Mouse (Mus musculus) liver, adult 2 months (tissue): Measurements from ENCODE around the gene Nrxn3. TPM values are rescaled to one million over a fixed set of nuclear protein-coding genes. Genes with fewer than 3 reads are reported as not detected.

ENCODE experiments used
- DNase-seq: peaks from one replicate; pipeline ENCODE4 v3.0.0-alpha.2; 2011; ENCODE audit warnings: low read depth, low spot score; ENCODE audit errors: extremely low read depth
- H3K27ac ChIP-seq: fragments of 200-500 bp; replicated peaks from 2 replicates; pipeline ENCODE4 v1.5.1; 2012; ENCODE audit warnings: low read depth, mild to moderate bottlenecking, control low read depth, inconsistent platforms, low read length; ENCODE audit not compliant: insufficient read depth
- H3K27me3 ChIP-seq: fragments of 200-500 bp; 2 replicates; pipeline ENCODE4 v1.6.1; 2012; ENCODE audit warnings: mild to moderate bottlenecking, moderate library complexity, low read length, inconsistent platforms; ENCODE audit not compliant: control insufficient read depth, insufficient read depth
- H3K36me3 ChIP-seq: fragments of 200-500 bp; 2 replicates; pipeline ENCODE4 v1.6.1; 2012; ENCODE audit warnings: low read length, inconsistent platforms; ENCODE audit not compliant: control insufficient read depth, insufficient read depth
- H3K4me1 ChIP-seq: fragments of 200-500 bp; 2 replicates; pipeline ENCODE4 v1.6.1; 2011; ENCODE audit warnings: low read length; ENCODE audit not compliant: control insufficient read depth, insufficient read depth
- H3K4me3 ChIP-seq: fragments of 200-500 bp; 2 replicates; pipeline ENCODE4 v1.5.1; 2011; ENCODE audit warnings: low read depth, mild to moderate bottlenecking, control low read depth, low read length, moderate library complexity; ENCODE audit not compliant: insufficient read depth
- H3K79me2 ChIP-seq: fragments of 200-500 bp; 2 replicates; pipeline ENCODE4 v1.6.1; 2012; ENCODE audit warnings: inconsistent platforms, mild to moderate bottlenecking, low read length, moderate library complexity; ENCODE audit not compliant: control insufficient read depth, insufficient read depth
- H3K9ac ChIP-seq: fragments of 200-500 bp; 2 replicates; pipeline ENCODE4 v1.6.1; 2012; ENCODE audit warnings: low read depth, mild to moderate bottlenecking, control low read depth, inconsistent platforms, low read length
- CTCF ChIP-seq: fragments of 200-500 bp; IDR thresholded peaks from 2 replicates; pipeline ENCODE4 v1.5.1; 2011; ENCODE audit warnings: low read depth, low read length, control low read depth
- POLR2A ChIP-seq: fragments of 200-500 bp; IDR thresholded peaks from 2 replicates; pipeline ENCODE4 v1.6.1; 2011; ENCODE audit warnings: low read length, control low read depth; ENCODE audit not compliant: insufficient read depth; ENCODE audit errors: extremely low read depth
- WGBS: fragments of 180-500 bp; shearing (Covaris S2); methylation state at CpG from one replicate; pipeline ENCODE4 v1.1.7; 2018; 5-methylcytosine and 5-hydroxymethylcytosine counted together
- polyA plus RNA-seq: library from polyadenylated mRNA; depleted of rRNA; stranded (reverse); fragments of >200 nt; gene quantifications from 2 replicates; pipeline ENCODE4 v1.2.3, GENCODE M21; 2012
- total RNA-seq: library from RNA; depleted of rRNA; stranded (reverse); fragments of >200 nt; gene quantifications from 2 replicates; pipeline ENCODE4 v1.2.3, GENCODE M21; 2014

Gene Nrxn3
- total and polyA plus RNA-seq, 2 experiments, result 0.18 to 0.31 TPM

DNA sequence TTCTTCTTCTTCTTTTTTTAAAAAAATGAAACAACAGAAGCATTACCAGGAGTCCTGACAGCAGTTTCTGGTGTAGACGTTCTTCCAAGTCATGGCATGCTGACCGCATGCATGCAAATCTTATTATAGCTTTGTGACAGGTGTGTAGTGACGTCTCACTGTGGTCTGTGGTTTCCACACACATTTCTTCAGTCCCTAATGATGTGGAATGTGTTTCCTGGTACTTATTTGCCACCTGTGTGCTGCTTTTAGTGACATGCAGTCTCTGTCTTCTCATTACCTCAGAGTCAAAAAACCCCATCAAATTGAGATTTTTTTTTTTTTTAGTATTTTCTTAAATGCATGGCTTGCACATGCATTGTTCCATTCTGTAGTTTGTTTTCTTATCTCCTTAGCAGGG is 222.3 kb downstream of the Nrxn3 start:
- Histone ChIP-seq H3K27ac (no peak overlapping the region), H3K79me2 (no peaks in the 10 kb centered on the region), H3K27me3 (no peaks in the 10 kb centered on the region), H3K4me3 (no peak overlapping the region), H3K9ac (no peak overlapping the region), H3K4me1 (no peaks in the 10 kb centered on the region), H3K36me3 (no peaks in the 10 kb centered on the region)
- DNase-seq, result no peak
- WGBS, result 67% methylated on average over 3 of the region's 3 CpGs
- TF ChIP-seq POLR2A, result no peak
- TF ChIP-seq CTCF, result no peak

- TF ChIP-seq CTCF, result no peak
- no peak for TF ChIP-seq POLR2A
- no peak for DNase-seq
- Histone ChIP-seq H3K36me3 (no peaks in the 10 kb centered on the region), H3K4me1 (no peaks in the 10 kb centered on the region), H3K79me2 (no peaks in the 10 kb centered on the region), H3K4me3 (no peak overlapping the region), H3K9ac (no peak overlapping the region), H3K27ac (no peak overlapping the region), H3K27me3 (no peaks in the 10 kb centered on the region)
- WGBS, result 78% methylated on average over 2 of the region's 2 CpGs
Measured at GRCm38 (mm10) chr12:88949870-88950269, 227.2 kb downstream of the Nrxn3 start.

DNA sequence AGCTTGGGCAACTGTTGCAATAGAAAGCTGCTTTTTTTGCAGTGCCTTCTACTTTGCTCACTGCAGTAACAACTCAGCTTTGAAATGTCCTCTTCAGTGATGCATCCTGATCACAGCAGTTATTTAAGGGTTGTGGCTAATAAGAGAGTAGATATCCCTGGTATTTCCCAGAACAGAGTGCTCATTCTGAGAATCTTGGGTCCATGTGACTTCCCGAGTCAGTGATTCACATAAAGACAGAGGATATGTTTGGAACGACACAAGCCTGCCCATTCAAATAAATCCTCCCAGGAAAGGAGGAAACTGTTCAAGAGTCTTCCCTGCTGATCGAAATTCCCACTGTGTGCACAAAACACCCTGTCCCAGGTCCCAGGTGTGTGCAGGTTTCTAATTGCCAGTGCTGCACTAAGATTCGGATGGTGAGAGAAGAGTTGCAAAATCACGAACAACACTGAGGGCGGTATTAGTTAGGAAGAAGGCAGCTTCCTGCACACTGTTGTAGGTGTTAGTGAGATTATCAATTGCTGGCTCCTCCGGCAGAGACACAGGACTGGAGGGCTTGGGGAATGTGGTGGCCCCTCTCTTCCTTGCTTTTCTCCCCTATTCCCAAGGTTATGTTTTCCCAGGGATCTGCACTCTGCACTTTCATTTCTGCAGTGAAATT is 230.4 kb downstream of the Nrxn3 start:
- 49% methylated on average over 7 of the region's 7 CpGs for WGBS
- Histone ChIP-seq H3K4me1 (no peaks in the 10 kb centered on the region), H3K27ac (no peak overlapping the region), H3K4me3 (no peak overlapping the region), H3K79me2 (no peaks in the 10 kb centered on the region), H3K27me3 (no peaks in the 10 kb centered on the region), H3K9ac (no peak overlapping the region), H3K36me3 (no peaks in the 10 kb centered on the region)
- no peak for TF ChIP-seq POLR2A
- TF ChIP-seq CTCF, result no peak
- DNase-seq, result no peak

DNA sequence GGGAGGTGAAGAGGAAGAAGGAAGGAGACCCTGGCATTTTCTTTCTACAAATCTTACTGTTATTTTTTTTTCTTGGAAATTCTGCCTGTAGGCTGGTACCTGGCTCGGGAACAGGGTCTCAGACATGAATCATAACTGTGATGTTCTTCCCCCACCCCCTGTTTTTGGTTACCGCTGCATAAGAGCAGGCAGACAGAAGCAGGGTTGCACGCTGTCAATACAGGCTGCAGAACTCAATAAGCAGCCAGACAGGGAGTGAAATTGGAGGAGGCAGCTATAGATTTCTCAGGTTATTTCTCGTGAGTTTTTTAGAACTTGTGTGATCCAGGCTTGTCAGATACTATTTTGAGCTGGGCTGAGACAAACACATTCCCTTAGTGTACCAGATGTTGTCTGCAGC is 231.1 kb downstream of the Nrxn3 start:
- no peaks in the 10 kb centered on the region for H3K4me1 ChIP-seq
- no peak for DNase-seq
- 60% methylated on average over 4 of the region's 4 CpGs for WGBS
- no peak overlapping the region for H3K27ac ChIP-seq
- no peaks in the 10 kb centered on the region for H3K79me2 ChIP-seq
- H3K27me3 ChIP-seq, result no peaks in the 10 kb centered on the region
- no peak overlapping the region for H3K4me3 ChIP-seq
- TF ChIP-seq CTCF (no peak), POLR2A (no peak)
- H3K9ac ChIP-seq, result no peak overlapping the region
- H3K36me3 ChIP-seq, result no peaks in the 10 kb centered on the region

DNA sequence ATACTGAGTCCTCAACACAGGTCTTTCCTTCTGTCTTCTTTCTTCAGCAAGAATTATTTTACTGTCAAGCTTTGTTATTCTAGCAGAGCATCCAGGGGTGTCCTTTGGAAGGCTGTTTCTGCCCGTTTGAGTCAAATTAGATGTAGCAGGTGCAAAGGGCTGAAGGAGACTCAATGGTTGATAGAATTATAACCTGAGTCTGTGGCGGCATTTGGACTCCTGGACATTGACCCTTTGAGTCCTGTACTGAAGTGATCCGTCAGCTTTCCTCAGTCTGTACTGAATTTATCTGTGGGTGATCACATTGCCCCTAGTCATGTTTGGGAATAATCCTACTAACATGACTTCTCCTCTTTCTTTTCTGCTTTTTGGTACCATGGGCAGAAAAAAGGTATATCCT is 234.8 kb downstream of the Nrxn3 start:
- TF ChIP-seq CTCF (no peak), POLR2A (no peak)
- WGBS, result 73% methylated on average over 3 of the region's 3 CpGs
- DNase-seq, result no peak
- no peak overlapping the region for H3K9ac ChIP-seq
- no peaks in the 10 kb centered on the region for H3K36me3 ChIP-seq
- no peaks in the 10 kb centered on the region for H3K79me2 ChIP-seq
- H3K27ac ChIP-seq, result no peak overlapping the region
- no peak overlapping the region for H3K4me3 ChIP-seq
- no peaks in the 10 kb centered on the region for H3K4me1 ChIP-seq
- no peaks in the 10 kb centered on the region for H3K27me3 ChIP-seq

- 88% methylated on average over 1 of the region's 1 CpGs for WGBS
- no peaks in the 10 kb centered on the region for H3K27me3 ChIP-seq
Measured at GRCm38 (mm10) chr12:88960817-88961216, 238.1 kb downstream of the Nrxn3 start.

More at GRCm38 (mm10) chr12:88960817-88961216, 238.1 kb downstream of the Nrxn3 start:
- Histone ChIP-seq H3K36me3 (no peaks in the 10 kb centered on the region), H3K4me3 (no peak overlapping the region), H3K79me2 (no peaks in the 10 kb centered on the region), H3K4me1 (no peaks in the 10 kb centered on the region), H3K27ac (no peak overlapping the region), H3K9ac (no peak overlapping the region)
- DNase-seq, result no peak
- no peak for TF ChIP-seq POLR2A
- TF ChIP-seq CTCF, result no peak
